Mouse (Mus musculus): Measurements from ENCODE around the gene Ado. TPM values are rescaled to one million over a fixed set of nuclear protein-coding genes. Genes with fewer than 3 reads are reported as not detected.
A peak's percentile ranks its signal among the peaks of the same experiment; 100 is the strongest.

The Ado gene
- polyA plus RNA-seq, 1 experiment from 2014 or later = 17.4 TPM

DNA sequence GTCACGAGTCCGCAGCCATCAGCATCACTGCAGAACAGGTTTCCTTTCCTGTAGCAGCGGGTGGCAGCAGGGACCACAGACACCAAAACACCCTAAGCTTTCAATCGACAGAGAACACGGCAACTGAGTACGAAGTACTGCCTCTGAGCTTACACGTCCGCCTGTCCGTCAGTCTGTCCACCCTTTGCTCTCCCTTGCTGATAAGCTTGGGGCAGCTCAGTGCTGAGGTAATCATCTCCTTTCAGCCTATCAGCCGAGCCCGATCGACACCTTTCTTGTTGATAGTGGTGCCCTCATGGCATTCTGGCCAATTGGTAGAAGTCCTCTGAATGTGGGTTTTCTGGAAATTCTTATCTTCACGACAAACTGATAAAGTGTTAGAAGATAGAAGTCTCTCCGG lies 22.7 kb upstream of the Ado start:
- Histone ChIP-seq H3K4me2 (replicated peaks; ENCODE audit: low read depth) (no peak overlapping the region), H3K27me3 (replicated peaks; ENCODE audit: control insufficient read depth, insufficient read depth, low read length) (no peaks in the 10 kb centered on the region), H3K4me3 (ENCODE audit: low read depth, low read length) (no peak overlapping the region), H3K27ac (ENCODE audit: low read depth, low read length) (no peak overlapping the region), H3K9me3 (ENCODE audit: control insufficient read depth) (no peaks in the 10 kb centered on the region), H3K9ac (ENCODE audit: low read depth, low read length) (no peak overlapping the region), H3K4me1 (replicated peaks; ENCODE audit: control insufficient read depth, insufficient read depth, low read length) (no peaks in the 10 kb centered on the region), H3K36me3 (ENCODE audit: control insufficient read depth, insufficient read depth) (no peaks in the 10 kb centered on the region)
- WGBS = 68% methylated on average over 14 of the region's 14 CpGs
- TF ChIP-seq CTCF (IDR thresholded peaks at IDR 0.05; ENCODE audit: low read depth) = no peak
- ATAC-seq = peak; percentile 57; the same call in 1 of the 2 replicates

DNA sequence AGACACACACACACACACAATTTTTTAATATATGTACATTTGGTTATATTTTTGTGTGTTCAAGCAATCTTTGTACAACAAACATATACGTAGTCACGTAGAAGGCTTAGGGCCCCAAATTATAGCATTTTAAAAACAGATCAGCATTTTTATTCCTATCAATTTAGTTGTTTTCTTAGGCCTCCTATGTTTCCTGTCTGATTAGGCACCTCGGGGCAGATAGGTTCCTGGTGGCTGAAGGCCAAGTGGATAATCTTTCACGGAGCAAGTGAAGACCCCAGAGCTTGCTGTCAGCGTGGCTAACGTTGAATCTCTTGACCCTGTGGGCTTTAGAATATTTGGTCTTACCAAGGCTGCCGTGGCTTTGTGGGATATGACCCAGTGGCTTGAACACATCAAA lies 20.8 kb upstream of the Ado start:
- no peak overlapping the region for H3K4me3 ChIP-seq (ENCODE audit: low read depth, low read length)
- no peaks in the 10 kb centered on the region for H3K9me3 ChIP-seq (ENCODE audit: control insufficient read depth)
- no peaks in the 10 kb centered on the region for H3K4me1 ChIP-seq (replicated peaks; ENCODE audit: control insufficient read depth, insufficient read depth, low read length)
- 77% methylated on average over 7 of the region's 7 CpGs for WGBS
- H3K27me3 ChIP-seq (replicated peaks; ENCODE audit: control insufficient read depth, insufficient read depth, low read length) = 0 out of 2 replicates have a peak, but pooled peaks cover 4% of the 10 kb centered on the region
- H3K4me2 ChIP-seq (replicated peaks; ENCODE audit: low read depth) = no peak overlapping the region
- H3K9ac ChIP-seq (ENCODE audit: low read depth, low read length) = no peak overlapping the region
- H3K36me3 ChIP-seq (ENCODE audit: control insufficient read depth, insufficient read depth) = no peaks in the 10 kb centered on the region
- no peak overlapping the region for H3K27ac ChIP-seq (ENCODE audit: low read depth, low read length)
- no peak for TF ChIP-seq CTCF (IDR thresholded peaks at IDR 0.05; ENCODE audit: low read depth)
- ATAC-seq = no peak

DNA sequence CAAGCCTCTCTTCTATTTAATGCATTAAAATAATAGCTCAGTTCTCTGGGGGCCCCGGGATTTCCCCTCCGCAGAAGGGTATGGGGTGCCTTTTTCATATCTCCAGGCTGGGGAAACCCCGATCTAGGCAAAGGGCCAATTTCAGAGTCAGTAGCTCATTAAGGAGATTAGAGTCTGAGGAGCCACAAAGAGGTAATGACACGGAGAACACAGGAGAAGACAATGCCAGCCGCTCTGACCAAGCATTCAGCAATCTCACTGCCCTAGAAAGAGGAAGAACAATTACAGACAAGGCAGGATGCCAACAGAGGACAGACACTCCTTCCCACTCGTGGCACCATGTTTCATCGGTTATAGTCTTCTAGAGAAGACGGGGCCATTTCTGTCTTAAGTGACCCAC lies 17.3 kb upstream of the Ado start:
- Histone ChIP-seq H3K4me1 (replicated peaks; ENCODE audit: control insufficient read depth, insufficient read depth, low read length) (no peaks in the 10 kb centered on the region), H3K36me3 (ENCODE audit: control insufficient read depth, insufficient read depth) (no peaks in the 10 kb centered on the region), H3K27me3 (replicated peaks; ENCODE audit: control insufficient read depth, insufficient read depth, low read length) (0 out of 2 replicates have a peak, but pooled peaks cover 4% of the 10 kb centered on the region), H3K27ac (ENCODE audit: low read depth, low read length) (no peak overlapping the region), H3K4me3 (ENCODE audit: low read depth, low read length) (no peak overlapping the region), H3K4me2 (replicated peaks; ENCODE audit: low read depth) (no peak overlapping the region), H3K9ac (ENCODE audit: low read depth, low read length) (no peak overlapping the region), H3K9me3 (ENCODE audit: control insufficient read depth) (no peaks in the 10 kb centered on the region)
- TF ChIP-seq CTCF (IDR thresholded peaks at IDR 0.05; ENCODE audit: low read depth) = no peak
- no peak for ATAC-seq
- 69% methylated on average over 8 of the region's 8 CpGs for WGBS

DNA sequence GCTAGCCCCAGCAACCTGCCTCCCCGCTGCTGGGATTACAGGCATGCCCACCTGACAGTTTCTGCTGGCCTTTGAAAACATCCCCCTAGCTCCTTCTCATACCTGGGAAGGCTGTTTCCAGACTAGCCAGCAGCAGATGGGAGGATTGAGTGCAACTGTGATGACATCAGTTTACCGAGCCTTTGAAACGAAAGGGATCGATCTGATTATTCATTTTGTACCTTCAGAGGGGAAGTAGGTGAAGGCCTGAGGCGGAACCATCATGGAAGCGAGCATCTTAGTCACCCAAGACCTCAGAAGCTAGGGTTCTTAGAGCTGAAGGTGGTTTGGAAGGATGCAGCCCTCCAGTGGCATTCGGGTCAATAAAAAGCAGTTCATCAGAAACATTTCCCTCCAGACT lies 15.8 kb upstream of the Ado start:
- H3K4me2 ChIP-seq (replicated peaks; ENCODE audit: low read depth) = no peak overlapping the region
- ATAC-seq = no peak
- no peak for TF ChIP-seq CTCF (IDR thresholded peaks at IDR 0.05; ENCODE audit: low read depth)
- no peak overlapping the region for H3K4me3 ChIP-seq (ENCODE audit: low read depth, low read length)
- no peak overlapping the region for H3K27ac ChIP-seq (ENCODE audit: low read depth, low read length)
- H3K36me3 ChIP-seq (ENCODE audit: control insufficient read depth, insufficient read depth) = no peaks in the 10 kb centered on the region
- H3K27me3 ChIP-seq (replicated peaks; ENCODE audit: control insufficient read depth, insufficient read depth, low read length) = 0 out of 2 replicates have a peak, but pooled peaks cover 4% of the 10 kb centered on the region
- WGBS = 89% methylated on average over 7 of the region's 7 CpGs
- no peaks in the 10 kb centered on the region for H3K9me3 ChIP-seq (ENCODE audit: control insufficient read depth)
- H3K9ac ChIP-seq (ENCODE audit: low read depth, low read length) = no peak overlapping the region
- no peaks in the 10 kb centered on the region for H3K4me1 ChIP-seq (replicated peaks; ENCODE audit: control insufficient read depth, insufficient read depth, low read length)

DNA sequence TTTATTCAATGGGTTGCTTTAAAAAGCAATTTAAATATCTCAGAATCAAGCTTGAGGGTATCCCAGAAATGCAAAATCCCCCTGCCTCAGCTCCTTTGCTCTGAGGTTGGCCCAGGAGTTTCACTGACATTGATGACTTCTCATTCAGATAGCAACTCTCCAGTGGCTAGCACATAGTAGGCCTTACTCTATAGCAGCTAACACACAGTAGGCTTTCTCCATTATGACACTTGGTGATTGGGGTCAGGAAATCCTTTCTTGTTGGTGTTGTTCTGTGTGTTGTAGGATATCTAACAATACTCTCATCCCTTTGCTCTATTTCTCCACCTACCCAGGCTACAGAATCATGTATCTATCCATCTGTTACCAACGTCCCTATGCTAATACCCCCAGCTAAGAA lies 12.4 kb upstream of the Ado start:
- no peak for ATAC-seq
- WGBS = 72% methylated on average over 1 of the region's 1 CpGs

DNA sequence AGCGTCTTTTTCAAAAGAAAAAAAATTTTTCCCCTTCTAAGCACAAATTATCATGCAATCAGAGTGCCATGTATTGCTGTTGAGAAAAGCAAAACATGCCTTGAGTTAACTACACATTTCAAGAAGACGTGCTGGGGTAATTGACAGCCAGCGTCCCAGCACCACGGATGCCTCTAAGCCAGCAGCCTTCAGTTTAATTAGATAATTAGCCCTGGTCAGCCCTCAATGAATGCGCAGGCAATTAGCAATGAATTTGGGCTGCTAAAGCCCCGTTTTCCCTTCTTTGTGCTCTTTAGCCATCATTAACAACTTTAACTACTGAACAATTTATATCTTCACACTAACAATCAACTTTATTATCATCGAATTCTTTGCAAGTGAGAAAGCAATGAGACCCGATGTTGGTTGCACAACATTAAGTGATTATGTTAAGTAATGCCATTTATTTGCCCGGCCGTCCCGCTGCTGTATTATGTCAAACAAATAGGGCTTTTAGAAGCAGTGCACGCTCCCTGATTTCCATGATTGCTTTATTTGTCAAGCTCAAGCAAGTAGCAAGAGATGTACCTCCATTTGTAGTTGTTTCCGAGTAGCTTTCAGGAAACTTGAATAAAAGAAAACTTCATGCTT lies 11.1 kb upstream of the Ado start:
- no peak for ATAC-seq
- no peak for TF ChIP-seq CTCF (IDR thresholded peaks at IDR 0.05; ENCODE audit: low read depth)
- no peak overlapping the region for H3K4me2 ChIP-seq (replicated peaks; ENCODE audit: low read depth)
- 0 out of 2 replicates have a peak, but pooled peaks cover 3% of the 10 kb centered on the region for H3K27me3 ChIP-seq (replicated peaks; ENCODE audit: control insufficient read depth, insufficient read depth, low read length)
- H3K27ac ChIP-seq (ENCODE audit: low read depth, low read length) = no peak overlapping the region
- H3K4me3 ChIP-seq (ENCODE audit: low read depth, low read length) = no peak overlapping the region
- H3K4me1 ChIP-seq (replicated peaks; ENCODE audit: control insufficient read depth, insufficient read depth, low read length) = no peaks in the 10 kb centered on the region
- H3K9me3 ChIP-seq (ENCODE audit: control insufficient read depth) = no peaks in the 10 kb centered on the region
- 64% methylated on average over 13 of the region's 13 CpGs for WGBS
- H3K36me3 ChIP-seq (ENCODE audit: control insufficient read depth, insufficient read depth) = no peaks in the 10 kb centered on the region
- no peak overlapping the region for H3K9ac ChIP-seq (ENCODE audit: low read depth, low read length)

More for the DNA sequence above, 12.4 kb upstream of the Ado start:
- Histone ChIP-seq H3K4me1 (replicated peaks; ENCODE audit: control insufficient read depth, insufficient read depth, low read length) (no peaks in the 10 kb centered on the region), H3K9ac (ENCODE audit: low read depth, low read length) (no peak overlapping the region), H3K27me3 (replicated peaks; ENCODE audit: control insufficient read depth, insufficient read depth, low read length) (0 out of 2 replicates have a peak, but pooled peaks cover 4% of the 10 kb centered on the region), H3K36me3 (ENCODE audit: control insufficient read depth, insufficient read depth) (no peaks in the 10 kb centered on the region), H3K27ac (ENCODE audit: low read depth, low read length) (no peak overlapping the region), H3K9me3 (ENCODE audit: control insufficient read depth) (no peaks in the 10 kb centered on the region), H3K4me3 (ENCODE audit: low read depth, low read length) (no peak overlapping the region), H3K4me2 (replicated peaks; ENCODE audit: low read depth) (no peak overlapping the region)
- no peak for TF ChIP-seq CTCF (IDR thresholded peaks at IDR 0.05; ENCODE audit: low read depth)

Data from intestine, postnatal 0 days (tissue).